Mouse (Mus musculus): ENCODE data around the gene Gm20815.
"Not testable (repeated sequence)": the region's sequence is repeated elsewhere in the genome, so short reads cannot be mapped to it uniquely, and the experiment has no call there.

Gm20815 gene

GRCm38 (mm10) chrY:8835069-8835468 lies at the start of gene Gm20815:
Gene Gm20815, minus strand, starts transcription at chrY:8835169.
- in situ Hi-C loops (cut with MboI) = not testable (repeated sequence)

Data from mature B cell (primary cell).